23 mouse cellular contexts compared by ENCODE assay signal in genomic region chr4:118022811-118023210, GRCm38 (mm10).
DNase-seq lines count a peak whose midpoint lies in the region; ATAC-seq and TF ChIP-seq lines count a peak whose summit lies in the region.
"Had no signal": no experiment of that assay in that cellular context is flagged by ENCODE, and none has a peak within 500 bp of the region (broad histone marks: within the 10 kb centered on the region; RNA-seq: fewer than 3 reads in every experiment).

No protein-coding gene starts in this region.

- TF ChIP-seq CTCF in layer of hippocampus, adult 2 months (conservative IDR thresholded peaks at IDR 0.05) = no peak

- no peak overlapping the region for H3K27ac ChIP-seq in forebrain, embryonic 11.5 days (ENCODE audit: low read depth, low read length)
- no peak overlapping the region for H3K27ac ChIP-seq in forebrain, embryonic 10.5 days
- 0 out of 2 replicates have a peak overlapping the region, but pooled peaks have one; percentile 2 for H3K27ac ChIP-seq in layer of hippocampus, adult 2 months
- H3K27ac ChIP-seq: embryonic facial prominence, embryonic 12.5 days; embryonic facial prominence, embryonic 15.5 days; forebrain, embryonic 13.5 days; heart, adult 2 months; heart, embryonic 10.5 days; heart, embryonic 13.5 days; hindbrain, embryonic 12.5 days; hindbrain, embryonic 15.5 days had no signal

- no peaks in the 10 kb centered on the region for H3K4me1 ChIP-seq in forebrain, embryonic 11.5 days (replicated peaks; ENCODE audit: control insufficient read depth, insufficient read depth, low read length)
- peaks cover 7% of the 10 kb centered on the region for H3K4me1 ChIP-seq in forebrain, embryonic 10.5 days

- H3K36me3 ChIP-seq in forebrain, embryonic 11.5 days (ENCODE audit: control insufficient read depth, insufficient read depth, low read length) = no peaks in the 10 kb centered on the region
- 0 out of 2 replicates have a peak, but pooled peaks cover 3% of the 10 kb centered on the region for H3K36me3 ChIP-seq in forebrain, embryonic 10.5 days (replicated peaks)
- H3K36me3 ChIP-seq: embryonic facial prominence, embryonic 12.5 days; embryonic facial prominence, embryonic 15.5 days; heart, embryonic 13.5 days; hindbrain, embryonic 12.5 days; hindbrain, embryonic 15.5 days had no signal

- no peak overlapping the region for H3K4me3 ChIP-seq in forebrain, embryonic 11.5 days (ENCODE audit: low read depth, low read length)
- H3K4me3 ChIP-seq in forebrain, embryonic 10.5 days = no peak overlapping the region
- H3K4me3 ChIP-seq in layer of hippocampus, adult 2 months = no peak overlapping the region
- H3K4me3 ChIP-seq: embryonic facial prominence, embryonic 12.5 days; embryonic facial prominence, embryonic 15.5 days; forebrain, embryonic 13.5 days; heart, adult 2 months; heart, embryonic 10.5 days; heart, embryonic 13.5 days; hindbrain, embryonic 12.5 days; hindbrain, embryonic 15.5 days had no signal

- 97% methylated on average over 3 of the region's 3 CpGs for WGBS in forebrain, embryonic 11.5 days
- WGBS in forebrain, embryonic 10.5 days = 95% methylated on average over 3 of the region's 3 CpGs

- H3K4me2 ChIP-seq in forebrain, embryonic 11.5 days (ENCODE audit: low read depth, low read length, severe bottlenecking) = no peak overlapping the region
- H3K4me2 ChIP-seq: embryonic facial prominence, embryonic 12.5 days; embryonic facial prominence, embryonic 15.5 days; forebrain, embryonic 13.5 days; heart, embryonic 13.5 days; hindbrain, embryonic 12.5 days; hindbrain, embryonic 15.5 days had no signal

- H3K27me3 ChIP-seq in forebrain, embryonic 11.5 days (ENCODE audit: control insufficient read depth, insufficient read depth, low read length) = no peaks in the 10 kb centered on the region
- no peaks in the 10 kb centered on the region for H3K27me3 ChIP-seq in forebrain, embryonic 10.5 days (ENCODE audit: poor library complexity, severe bottlenecking)
- H3K27me3 ChIP-seq: embryonic facial prominence, embryonic 12.5 days; embryonic facial prominence, embryonic 15.5 days; forebrain, embryonic 13.5 days; heart, embryonic 13.5 days; hindbrain, embryonic 12.5 days; hindbrain, embryonic 15.5 days had no signal

- H3K9me3 ChIP-seq in forebrain, embryonic 11.5 days (ENCODE audit: control insufficient read depth, low read length) = no peaks in the 10 kb centered on the region
- no peaks in the 10 kb centered on the region for H3K9me3 ChIP-seq in forebrain, embryonic 10.5 days
- H3K9me3 ChIP-seq: embryonic facial prominence, embryonic 12.5 days; embryonic facial prominence, embryonic 15.5 days; forebrain, embryonic 13.5 days; heart, embryonic 10.5 days; heart, embryonic 13.5 days; hindbrain, embryonic 12.5 days; hindbrain, embryonic 15.5 days had no signal

- H3K9ac ChIP-seq in forebrain, embryonic 11.5 days (ENCODE audit: low read length) = no peak overlapping the region
- H3K9ac ChIP-seq: embryonic facial prominence, embryonic 12.5 days; embryonic facial prominence, embryonic 15.5 days; forebrain, embryonic 13.5 days; heart, embryonic 13.5 days; hindbrain, embryonic 12.5 days; hindbrain, embryonic 15.5 days had no signal

- peak; percentile 16 for DNase-seq in forebrain, embryonic 11.5 days (ENCODE audit: low spot score)
- DNase-seq in forebrain, embryonic 10.5 days (ENCODE audit: extremely low spot score, low spot score) = no peak
- peak in 1 of 2 experiments; percentile 23 for DNase-seq in layer of hippocampus, adult 2 months (ENCODE audit: low spot score in 2 of 2)
- no peak for DNase-seq in layer of hippocampus, adult 9-10 months (ENCODE audit: low spot score)
- DNase-seq in testis, postnatal 10 days (ENCODE audit: low spot score) = peak; percentile 23
- no peak for DNase-seq in testis, postnatal 14 days (ENCODE audit: low spot score)
- DNase-seq: adrenal gland, adult 8-10 months; adrenal gland, postnatal 25 days; cerebellum, adult 2 months; cerebellum, adult 9-11 months; cerebellum, postnatal 25 days; gastrocnemius, postnatal 25 days; heart, postnatal 14 days had no signal

- no peak for ATAC-seq in forebrain, embryonic 11.5 days (replicated peaks; ENCODE audit: low FRiP score)
- ATAC-seq: activated CD4-positive, CD25-positive, alpha-beta regulatory T cell, adult 4 months; forebrain, embryonic 13.5 days; forebrain, embryonic 16.5 days had no signal

Comparison
In these comparisons a context has a peak if more than half of its experiments do, and no peak if none do; other contexts are left out.
1. DNase-seq: peak in forebrain, embryonic 11.5 days (single experiment) and testis, postnatal 10 days (single experiment); none in forebrain, embryonic 10.5 days (single experiment), layer of hippocampus, adult 9-10 months (single experiment) and testis, postnatal 14 days (single experiment).